Mouse (Mus musculus) urinary bladder, postnatal 14 days (tissue): Measurements from ENCODE around the gene Astn1.

Source experiments
- DNase-seq: peaks from one replicate; pipeline ENCODE4 v3.0.0; 2021; ENCODE audit warnings: low spot score

The Astn1 gene

GRCm38 (mm10) chr1:158536867-158537266 is 174.8 kb downstream of the Astn1 start:
- DNase-seq, result no peak

- DNase-seq, result no peak
These were observed 183.0 kb downstream of the Astn1 start for GRCm38 (mm10) chr1:158545095-158545494.

- no peak for DNase-seq
These were observed 184.4 kb downstream of the Astn1 start for GRCm38 (mm10) chr1:158546513-158546912.

GRCm38 (mm10) chr1:158547592-158548211 is 185.6 kb downstream of the Astn1 start:
- no peak for DNase-seq

- no peak for DNase-seq
These were observed 186.2 kb downstream of the Astn1 start for GRCm38 (mm10) chr1:158548319-158548718.

GRCm38 (mm10) chr1:158549616-158550015 is 187.5 kb downstream of the Astn1 start:
- no peak for DNase-seq

- DNase-seq, result no peak
These were observed 189.9 kb downstream of the Astn1 start for GRCm38 (mm10) chr1:158551951-158552350.

- DNase-seq, result no peak
These were observed 191.3 kb downstream of the Astn1 start for GRCm38 (mm10) chr1:158553341-158553740.

- peak; percentile 4 for DNase-seq
These were observed 192.0 kb downstream of the Astn1 start for GRCm38 (mm10) chr1:158554020-158554505.

GRCm38 (mm10) chr1:158573168-158573567 is 211.1 kb downstream of the Astn1 start:
- DNase-seq, result no peak

GRCm38 (mm10) chr1:158573597-158573996 is 211.5 kb downstream of the Astn1 start:
- no peak for DNase-seq

GRCm38 (mm10) chr1:158575997-158576396 is 213.9 kb downstream of the Astn1 start:
- DNase-seq, result no peak

- no peak for DNase-seq
These were observed 219.7 kb downstream of the Astn1 start for GRCm38 (mm10) chr1:158581806-158582205.

- DNase-seq, result no peak
These were observed 226.8 kb downstream of the Astn1 start for GRCm38 (mm10) chr1:158588903-158589302.

- DNase-seq, result peak; percentile 37
These were observed 234.8 kb downstream of the Astn1 start for GRCm38 (mm10) chr1:158596726-158597448.

GRCm38 (mm10) chr1:158597996-158598395 is 235.9 kb downstream of the Astn1 start:
- no peak for DNase-seq

- no peak for DNase-seq
These were observed 237.4 kb downstream of the Astn1 start for GRCm38 (mm10) chr1:158599435-158599834.

GRCm38 (mm10) chr1:158603056-158603455 is 241.0 kb downstream of the Astn1 start:
- no peak for DNase-seq

GRCm38 (mm10) chr1:158604149-158604548 is 242.1 kb downstream of the Astn1 start:
- DNase-seq, result no peak

GRCm38 (mm10) chr1:158605597-158605996 is 243.5 kb downstream of the Astn1 start:
- no peak for DNase-seq

GRCm38 (mm10) chr1:158606324-158606723 is 244.3 kb downstream of the Astn1 start:
- no peak for DNase-seq

- DNase-seq, result no peak
These were observed 245.1 kb downstream of the Astn1 start for GRCm38 (mm10) chr1:158607201-158607600.

- no peak for DNase-seq
These were observed 253.1 kb downstream of the Astn1 start for GRCm38 (mm10) chr1:158615202-158615601.

GRCm38 (mm10) chr1:158617943-158618342 is 255.9 kb downstream of the Astn1 start:
- DNase-seq, result no peak
